Mouse (Mus musculus) erythroblast, embryonic 14.5 days (primary cell): ENCODE data around the gene Rad9a. TPM values are rescaled to one million over a fixed set of nuclear protein-coding genes. Genes with fewer than 3 reads are reported as not detected.

ENCODE experiments used
- H3K27me3 ChIP-seq: 2 replicates; pipeline ENCODE4 v1.6.1; 2012; ENCODE audit warnings: inconsistent platforms; ENCODE audit not compliant: control insufficient read depth
- H3K36me3 ChIP-seq: 2 replicates; pipeline ENCODE4 v1.6.1; 2012; ENCODE audit warnings: mild to moderate bottlenecking, inconsistent platforms; ENCODE audit not compliant: control insufficient read depth
- H3K4me1 ChIP-seq: 2 replicates; pipeline ENCODE4 v1.6.1; 2012; ENCODE audit warnings: inconsistent platforms; ENCODE audit not compliant: control insufficient read depth
- H3K4me3 ChIP-seq: replicated peaks from 2 replicates; pipeline ENCODE3; 2012; ENCODE audit warnings: moderate library complexity, mild to moderate bottlenecking, inconsistent platforms
- H3K9me3 ChIP-seq: 2 replicates; pipeline ENCODE4 v1.6.1; 2012; ENCODE audit warnings: low read length, inconsistent platforms, mixed read lengths; ENCODE audit not compliant: control insufficient read depth
- GATA1 ChIP-seq: IDR thresholded peaks from 2 replicates; pipeline ENCODE4 v1.6.1; 2012; ENCODE audit warnings: low read length, inconsistent platforms, mixed read lengths
- TAL1 ChIP-seq: IDR thresholded peaks from 3 replicates; pipeline ENCODE4 v1.6.1; 2012; ENCODE audit warnings: low read length, inconsistent platforms, mixed read lengths
- polyA plus RNA-seq: library from polyadenylated mRNA; stranded (reverse); fragments of >175 nt; gene quantifications from 2 replicates; pipeline ENCODE4 v1.2.3, GENCODE M21; 2012

Rad9a gene
- polyA plus RNA-seq, 1 experiment = 2.6 TPM

GRCm38 (mm10) chr19:4214771-4215450 lies 13.4 kb upstream of the Rad9a start:
- peaks cover 8% of the 10 kb centered on the region for H3K4me1 ChIP-seq
- no peaks in the 10 kb centered on the region for H3K36me3 ChIP-seq
- peak overlapping the region; percentile 46 for H3K4me3 ChIP-seq
- peaks cover 7% of the 10 kb centered on the region; the same call in 1 of the 2 replicates for H3K9me3 ChIP-seq
- peaks cover 100% of the 10 kb centered on the region for H3K27me3 ChIP-seq
- no peak for TF ChIP-seq TAL1
- no peak for TF ChIP-seq GATA1

GRCm38 (mm10) chr19:4214071-4214770 lies 12.8 kb upstream of the Rad9a start, which contains the start of the genes Clcf1 and AC109138.7:
Gene Clcf1 (plus strand): TSS chr19:4214238.
Gene AC109138.7 (plus strand): TSS chr19:4214357.
- no peaks in the 10 kb centered on the region for H3K36me3 ChIP-seq
- no peak for TF ChIP-seq GATA1
- no peak for TF ChIP-seq TAL1
- peaks cover 7% of the 10 kb centered on the region for H3K4me1 ChIP-seq
- H3K9me3 ChIP-seq = peaks cover 7% of the 10 kb centered on the region; the same call in 1 of the 2 replicates
- peaks cover 97% of the 10 kb centered on the region for H3K27me3 ChIP-seq
- H3K4me3 ChIP-seq = peak within 1 kb of the TSS; percentile 46

- TF ChIP-seq TAL1 = no peak
- no peak for TF ChIP-seq GATA1
- Histone ChIP-seq H3K4me3 (peak overlapping the region; percentile 4), H3K9me3 (peaks cover 7% of the 10 kb centered on the region; the same call in 1 of the 2 replicates), H3K36me3 (no peaks in the 10 kb centered on the region), H3K27me3 (peaks cover 97% of the 10 kb centered on the region), H3K4me1 (peaks cover 13% of the 10 kb centered on the region)
Observed at GRCm38 (mm10) chr19:4213524-4213974, 12.1 kb upstream of the Rad9a start.

- H3K27me3 ChIP-seq = peaks cover 92% of the 10 kb centered on the region
- H3K36me3 ChIP-seq = no peaks in the 10 kb centered on the region
- H3K9me3 ChIP-seq = peaks cover 7% of the 10 kb centered on the region; the same call in 1 of the 2 replicates
- peaks cover 15% of the 10 kb centered on the region for H3K4me1 ChIP-seq
- TF ChIP-seq GATA1 = no peak
- no peak for TF ChIP-seq TAL1
- no peak overlapping the region for H3K4me3 ChIP-seq
Observed at GRCm38 (mm10) chr19:4211891-4212588, 10.6 kb upstream of the Rad9a start.

GRCm38 (mm10) chr19:4208563-4208962 lies 7.1 kb upstream of the Rad9a start:
- H3K4me3 ChIP-seq = no peak overlapping the region
- H3K27me3 ChIP-seq = peaks cover 91% of the 10 kb centered on the region
- no peak for TF ChIP-seq TAL1
- TF ChIP-seq GATA1 = no peak
- H3K36me3 ChIP-seq = no peaks in the 10 kb centered on the region
- peaks cover 8% of the 10 kb centered on the region for H3K4me1 ChIP-seq
- no peaks in the 10 kb centered on the region; the same call in 1 of the 2 replicates for H3K9me3 ChIP-seq

- Histone ChIP-seq H3K27me3 (peaks cover 90% of the 10 kb centered on the region), H3K4me3 (no peak overlapping the region), H3K9me3 (no peaks in the 10 kb centered on the region), H3K36me3 (no peaks in the 10 kb centered on the region), H3K4me1 (peaks cover 18% of the 10 kb centered on the region)
- TF ChIP-seq GATA1 (no peak), TAL1 (no peak)
Observed at GRCm38 (mm10) chr19:4206971-4207370, 5.5 kb upstream of the Rad9a start.

- TF ChIP-seq GATA1 (no peak), TAL1 (no peak)
- Histone ChIP-seq H3K4me3 (no peak overlapping the region), H3K36me3 (peaks cover 7% of the 10 kb centered on the region), H3K9me3 (no peaks in the 10 kb centered on the region), H3K4me1 (peaks cover 38% of the 10 kb centered on the region), H3K27me3 (peaks cover 70% of the 10 kb centered on the region)
Observed at GRCm38 (mm10) chr19:4204889-4205288, 3.4 kb upstream of the Rad9a start.

GRCm38 (mm10) chr19:4203604-4204326 lies 2.3 kb upstream of the Rad9a start:
- Histone ChIP-seq H3K27me3 (peaks cover 61% of the 10 kb centered on the region), H3K9me3 (no peaks in the 10 kb centered on the region), H3K4me3 (no peak overlapping the region), H3K4me1 (peaks cover 44% of the 10 kb centered on the region), H3K36me3 (peaks cover 18% of the 10 kb centered on the region)
- TF ChIP-seq GATA1 = no peak
- no peak for TF ChIP-seq TAL1
